Mouse (Mus musculus) embryonic facial prominence, embryonic 13.5 days (tissue): ENCODE results near the gene Exo1. TPM values are rescaled to one million over a fixed set of nuclear protein-coding genes. Genes with fewer than 3 reads are reported as not detected.

Experiments used
- ATAC-seq: fragments of 200-750 bp; cut with Nextera tagmentation; 2 replicates; pipeline ENCODE4 v1.8.0; 2017; ENCODE audit warnings: low read depth; ENCODE audit not compliant: insufficient number of reproducible peaks, insufficient read depth, low FRiP score, low TSS enrichment
- H3K27ac ChIP-seq: fragments of 300-500 bp; sonication (generic); 2 replicates; pipeline ENCODE4 v1.5.1; 2015; ENCODE audit warnings: moderate library complexity, mild to moderate bottlenecking, inconsistent platforms
- H3K27me3 ChIP-seq: fragments of 300-500 bp; sonication (generic); 2 replicates; pipeline ENCODE4 v1.6.1; 2015; ENCODE audit warnings: mild to moderate bottlenecking, inconsistent platforms
- H3K36me3 ChIP-seq: fragments of 300-500 bp; sonication (generic); 2 replicates; pipeline ENCODE4 v1.6.1; 2015; ENCODE audit warnings: mild to moderate bottlenecking, inconsistent platforms
- H3K4me1 ChIP-seq: fragments of 300-500 bp; sonication (generic); 2 replicates; pipeline ENCODE4 v1.6.1; 2015; ENCODE audit warnings: inconsistent platforms
- H3K4me2 ChIP-seq: fragments of 300-500 bp; sonication (generic); 2 replicates; pipeline ENCODE4 v1.6.1; 2015; ENCODE audit warnings: moderate library complexity, mild to moderate bottlenecking, inconsistent platforms
- H3K4me3 ChIP-seq: fragments of 300-500 bp; sonication (generic); 2 replicates; pipeline ENCODE4 v1.5.1; 2015; ENCODE audit warnings: mild to moderate bottlenecking, inconsistent platforms
- H3K9ac ChIP-seq: fragments of 300-500 bp; sonication (generic); 2 replicates; pipeline ENCODE4 v1.6.1; 2015; ENCODE audit warnings: mild to moderate bottlenecking, inconsistent platforms
- H3K9me3 ChIP-seq: fragments of 300-500 bp; sonication (generic); 2 replicates; pipeline ENCODE4 v1.6.1; 2016; ENCODE audit warnings: inconsistent platforms
- WGBS: fragments of 180-500 bp; shearing (Covaris S2); methylation state at CpG from one replicate; pipeline ENCODE4 v1.1.7; 2015; ENCODE audit warnings: mixed read lengths; 5-methylcytosine and 5-hydroxymethylcytosine counted together
- polyA plus RNA-seq: library from polyadenylated mRNA; unstranded; fragments of >200 nt; fragmentation: Nextera tagmentation; extraction: Ambion mirVana; gene quantifications from 2 replicates; pipeline ENCODE4 v1.2.1, GENCODE M21; 2015

Exo1 gene
- 73.1 and 73.3 TPM in 2 replicates for polyA plus RNA-seq

- ATAC-seq = peak; percentile 92
- Histone ChIP-seq H3K9ac (peak within 1 kb of the TSS; percentile 87), H3K4me2 (peak within 1 kb of the TSS; percentile 78), H3K9me3 (no peaks in the 10 kb centered on the region), H3K4me3 (peak within 1 kb of the TSS; percentile 81), H3K4me1 (peaks cover 18% of the 10 kb centered on the region), H3K36me3 (peaks cover 26% of the 10 kb centered on the region), H3K27me3 (no peaks in the 10 kb centered on the region), H3K27ac (peak within 1 kb of the TSS; percentile 94)
- under 1% methylated on average over 66 of the region's 66 CpGs for WGBS
Measured at GRCm38 (mm10) chr1:175880453-175881296, at the start of gene Exo1. Gene Exo1 (plus strand): TSS chr1:175880581.

GRCm38 (mm10) chr1:175855515-175855914 is 24.9 kb upstream of the Exo1 start:
- 93% methylated on average over 1 of the region's 1 CpGs for WGBS
- no peaks in the 10 kb centered on the region for H3K36me3 ChIP-seq
- no peaks in the 10 kb centered on the region for H3K9me3 ChIP-seq
- H3K4me1 ChIP-seq = no peaks in the 10 kb centered on the region
- H3K27me3 ChIP-seq = no peaks in the 10 kb centered on the region
- ATAC-seq = no peak
- no peak overlapping the region for H3K27ac ChIP-seq
- no peak overlapping the region for H3K4me2 ChIP-seq
- no peak overlapping the region for H3K9ac ChIP-seq
- H3K4me3 ChIP-seq = no peak overlapping the region

- Histone ChIP-seq H3K9me3 (no peaks in the 10 kb centered on the region), H3K27ac (no peak overlapping the region), H3K4me3 (no peak overlapping the region), H3K36me3 (no peaks in the 10 kb centered on the region), H3K27me3 (no peaks in the 10 kb centered on the region), H3K9ac (no peak overlapping the region), H3K4me2 (no peak overlapping the region), H3K4me1 (peaks cover 5% of the 10 kb centered on the region)
- 67% methylated on average over 1 of the region's 1 CpGs for whole genome bisulfite sequencing
- no peak for ATAC-seq
Measured at GRCm38 (mm10) chr1:175867050-175867449, 13.3 kb upstream of the Exo1 start.

GRCm38 (mm10) chr1:175867558-175867957 is 12.8 kb upstream of the Exo1 start:
- H3K27ac ChIP-seq = no peak overlapping the region

GRCm38 (mm10) chr1:175870716-175871115 is 9.7 kb upstream of the Exo1 start:
- ATAC-seq = no peak
- Histone ChIP-seq H3K4me1 (peaks cover 2% of the 10 kb centered on the region; the same call in 1 of the 2 replicates), H3K27me3 (no peaks in the 10 kb centered on the region), H3K9me3 (no peaks in the 10 kb centered on the region), H3K27ac (no peak overlapping the region), H3K4me3 (no peak overlapping the region), H3K9ac (no peak overlapping the region), H3K4me2 (no peak overlapping the region), H3K36me3 (no peaks in the 10 kb centered on the region)
- 77% methylated on average over 3 of the region's 3 CpGs for WGBS

More at GRCm38 (mm10) chr1:175867558-175867957, 12.8 kb upstream of the Exo1 start:
- H3K4me1 ChIP-seq = peaks cover 5% of the 10 kb centered on the region
- 23% methylated on average over 5 of the region's 5 CpGs for WGBS
- H3K36me3 ChIP-seq = no peaks in the 10 kb centered on the region
- no peak overlapping the region for H3K9ac ChIP-seq
- no peak for ATAC-seq
- no peaks in the 10 kb centered on the region for H3K9me3 ChIP-seq
- H3K4me2 ChIP-seq = no peak overlapping the region
- no peak overlapping the region for H3K4me3 ChIP-seq
- H3K27me3 ChIP-seq = no peaks in the 10 kb centered on the region

GRCm38 (mm10) chr1:175872028-175872816 is 8.2 kb upstream of the Exo1 start:
- no peak overlapping the region for H3K4me2 ChIP-seq
- H3K9ac ChIP-seq = no peak overlapping the region
- no peaks in the 10 kb centered on the region for H3K36me3 ChIP-seq
- no peak overlapping the region for H3K4me3 ChIP-seq
- no peak overlapping the region for H3K27ac ChIP-seq
- ATAC-seq = no peak
- no peaks in the 10 kb centered on the region for H3K9me3 ChIP-seq
- no peaks in the 10 kb centered on the region for H3K27me3 ChIP-seq
- WGBS = 57% methylated on average over 6 of the region's 6 CpGs
- H3K4me1 ChIP-seq = no peaks in the 10 kb centered on the region

- Histone ChIP-seq H3K27ac (no peak overlapping the region), H3K9ac (no peak overlapping the region), H3K36me3 (peaks cover 44% of the 10 kb centered on the region), H3K27me3 (no peaks in the 10 kb centered on the region), H3K9me3 (no peaks in the 10 kb centered on the region), H3K4me3 (no peak overlapping the region), H3K4me2 (no peak overlapping the region), H3K4me1 (peaks cover 18% of the 10 kb centered on the region)
- no peak for ATAC-seq
- WGBS = 81% methylated on average over 3 of the region's 3 CpGs
Measured at GRCm38 (mm10) chr1:175883398-175883797, 3.0 kb downstream of the Exo1 start.

- H3K4me1 ChIP-seq = no peaks in the 10 kb centered on the region
- H3K27me3 ChIP-seq = no peaks in the 10 kb centered on the region
- WGBS = 89% methylated on average over 6 of the region's 6 CpGs
- H3K36me3 ChIP-seq = peaks cover 54% of the 10 kb centered on the region
- no peak for ATAC-seq
- no peak overlapping the region for H3K4me2 ChIP-seq
- no peak overlapping the region for H3K9ac ChIP-seq
- H3K4me3 ChIP-seq = no peak overlapping the region
- no peaks in the 10 kb centered on the region for H3K9me3 ChIP-seq
- H3K27ac ChIP-seq = no peak overlapping the region
Measured at GRCm38 (mm10) chr1:175893263-175893662, 12.9 kb downstream of the Exo1 start.

GRCm38 (mm10) chr1:175893726-175894125 is 13.3 kb downstream of the Exo1 start:
- H3K36me3 ChIP-seq = peaks cover 50% of the 10 kb centered on the region

GRCm38 (mm10) chr1:175911207-175911606 is 30.8 kb downstream of the Exo1 start:
- Histone ChIP-seq H3K9ac (no peak overlapping the region), H3K27me3 (no peaks in the 10 kb centered on the region), H3K4me3 (no peak overlapping the region), H3K4me2 (no peak overlapping the region), H3K9me3 (no peaks in the 10 kb centered on the region), H3K27ac (no peak overlapping the region), H3K4me1 (no peaks in the 10 kb centered on the region), H3K36me3 (peaks cover 42% of the 10 kb centered on the region)
- no peak for ATAC-seq
- WGBS = 91% methylated on average over 2 of the region's 2 CpGs

More at GRCm38 (mm10) chr1:175893726-175894125, 13.3 kb downstream of the Exo1 start:
- no peak overlapping the region for H3K4me2 ChIP-seq
- no peak for ATAC-seq
- H3K27ac ChIP-seq = no peak overlapping the region
- no peaks in the 10 kb centered on the region for H3K9me3 ChIP-seq
- H3K9ac ChIP-seq = no peak overlapping the region
- no peaks in the 10 kb centered on the region for H3K4me1 ChIP-seq
- no peaks in the 10 kb centered on the region for H3K27me3 ChIP-seq
- H3K4me3 ChIP-seq = no peak overlapping the region
- 93% methylated on average over 12 of the region's 12 CpGs for WGBS

- H3K36me3 ChIP-seq = peaks cover 35% of the 10 kb centered on the region
Measured at GRCm38 (mm10) chr1:175912038-175912437, 31.7 kb downstream of the Exo1 start.

More at GRCm38 (mm10) chr1:175912038-175912437, 31.7 kb downstream of the Exo1 start:
- no peaks in the 10 kb centered on the region for H3K4me1 ChIP-seq
- H3K4me2 ChIP-seq = no peak overlapping the region
- no peaks in the 10 kb centered on the region for H3K9me3 ChIP-seq
- no peak overlapping the region for H3K9ac ChIP-seq
- no peak for ATAC-seq
- H3K27ac ChIP-seq = no peak overlapping the region
- H3K27me3 ChIP-seq = no peaks in the 10 kb centered on the region
- H3K4me3 ChIP-seq = no peak overlapping the region
- WGBS = 86% methylated on average over 3 of the region's 3 CpGs
